Comparison of ENCODE assay signal across 23 mouse cellular contexts in the genomic region with DNA sequence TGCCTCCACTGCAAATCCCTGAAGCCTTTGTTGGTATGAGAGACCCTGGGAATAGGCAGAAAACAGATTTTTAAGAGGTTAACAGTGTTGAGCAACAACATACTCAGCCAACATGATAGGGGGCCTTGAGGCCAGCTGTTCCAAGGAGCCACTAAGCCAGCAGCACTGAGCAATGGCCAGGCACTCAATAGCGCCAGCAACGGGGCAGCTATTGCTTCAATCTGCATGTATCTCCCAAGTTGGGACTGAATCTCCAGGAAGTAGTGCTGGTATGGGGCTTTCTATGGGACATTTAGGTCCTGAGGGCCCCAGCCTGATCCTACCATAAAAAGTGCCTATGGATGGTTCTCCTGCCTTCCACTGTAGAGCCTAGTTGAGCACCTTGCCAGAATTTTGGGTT. TPM values are rescaled to one million over a fixed set of nuclear protein-coding genes. Genes with fewer than 3 reads are reported as not detected.
A peak's percentile ranks its signal among the peaks of the same experiment; 100 is the strongest.
DNase-seq lines count a peak whose midpoint lies in the region; ATAC-seq and TF ChIP-seq lines count a peak whose summit lies in the region.
"Had no signal": no experiment of that assay in that cellular context is flagged by ENCODE, and none has a peak within 500 bp of the region (broad histone marks: within the 10 kb centered on the region; RNA-seq: fewer than 3 reads in every experiment).

No protein-coding gene starts in this region.

- H3K4me3 ChIP-seq in cerebellum, adult 2 months (replicated peaks; ENCODE audit: insufficient read depth, low read depth, low read length): no peak overlapping the region
- no peak overlapping the region for H3K4me3 ChIP-seq in heart, adult 2 months
- H3K4me3 ChIP-seq in left cerebral cortex, adult 2 months: no peak overlapping the region
- H3K4me3 ChIP-seq in heart, embryonic 16.5 days (ENCODE audit: low read length): no peak overlapping the region
- H3K4me3 ChIP-seq: embryonic facial prominence, embryonic 13.5 days; hindbrain, embryonic 15.5 days; intestine, embryonic 15.5 days; limb, embryonic 12.5 days; liver, embryonic 12.5 days; megakaryocyte, embryonic 14.5 days; neural tube, embryonic 12.5 days had no signal

- WGBS in cerebellum, adult 2 months: 42% methylated on average over 2 of the region's 2 CpGs
- WGBS in heart, adult 2 months: 69% methylated on average over 2 of the region's 2 CpGs
- WGBS in heart, embryonic 16.5 days: 90% methylated on average over 2 of the region's 2 CpGs

- TF ChIP-seq CTCF in cerebellum, adult 2 months (IDR thresholded peaks at IDR 0.05; ENCODE audit: borderline replicate concordance, insufficient read depth, low read depth, low read length): no peak
- TF ChIP-seq CTCF in heart, adult 2 months (IDR thresholded peaks at IDR 0.05): no peak
- no peak for TF ChIP-seq CTCF in left cerebral cortex, adult 2 months (IDR thresholded peaks at IDR 0.05)

- H3K4me2 ChIP-seq in heart, embryonic 16.5 days (ENCODE audit: low read depth, low read length): peak overlapping the region; percentile 60; the same call in 1 of the 2 replicates
- H3K4me2 ChIP-seq: embryonic facial prominence, embryonic 13.5 days; intestine, embryonic 15.5 days; limb, embryonic 12.5 days; liver, embryonic 12.5 days; neural tube, embryonic 12.5 days had no signal

- H3K4me1 ChIP-seq in cerebellum, adult 2 months (ENCODE audit: control insufficient read depth, insufficient read depth, low read length): peaks cover 29% of the 10 kb centered on the region
- peaks cover 15% of the 10 kb centered on the region for H3K4me1 ChIP-seq in heart, adult 2 months (ENCODE audit: control insufficient read depth, insufficient read depth, low read length)
- peaks cover 42% of the 10 kb centered on the region for H3K4me1 ChIP-seq in heart, embryonic 16.5 days (ENCODE audit: control insufficient read depth, insufficient read depth, low read length)
- H3K4me1 ChIP-seq: liver, embryonic 12.5 days had no signal

- peak overlapping the region; percentile 100 for H3K27ac ChIP-seq in cerebellum, adult 2 months (ENCODE audit: insufficient read depth, low read length)
- H3K27ac ChIP-seq in heart, adult 2 months: peak overlapping the region; percentile 96
- peak overlapping the region; percentile 99 for H3K27ac ChIP-seq in left cerebral cortex, adult 2 months
- peak overlapping the region; percentile 93 for H3K27ac ChIP-seq in heart, embryonic 16.5 days (ENCODE audit: low read length)
- H3K27ac ChIP-seq: embryonic facial prominence, embryonic 13.5 days; intestine, embryonic 15.5 days; limb, embryonic 12.5 days; liver, embryonic 12.5 days; neural tube, embryonic 12.5 days had no signal

- no peaks in the 10 kb centered on the region for H3K9me3 ChIP-seq in heart, embryonic 16.5 days (replicated peaks; ENCODE audit: control insufficient read depth, low read length)
- H3K9me3 ChIP-seq: embryonic facial prominence, embryonic 13.5 days; hindbrain, embryonic 15.5 days; intestine, embryonic 15.5 days; liver, embryonic 12.5 days; neural tube, embryonic 12.5 days had no signal

- DNase-seq in cerebellum, adult 2 months: peak; percentile 26 to 45
- DNase-seq in heart, adult 2 months: peak; percentile 61 to 65
- no peak for DNase-seq in heart, postnatal 14 days
- DNase-seq in left cerebral cortex, adult 2 months (ENCODE audit: extremely low spot score in 1 of 2, low spot score in 2 of 2): no peak
- no peak for DNase-seq in left cerebral cortex, postnatal 4 days
- no peak for DNase-seq in ovary, postnatal 36 days (ENCODE audit: low spot score)
- DNase-seq: B cell, adult 2 months; kidney, postnatal 36 days; lung, adult 2 months; thymus, postnatal 25 days had no signal

- no peak for TF ChIP-seq POLR2A in cerebellum, adult 2 months (IDR thresholded peaks at IDR 0.05; ENCODE audit: borderline replicate concordance, insufficient read depth, low read length)
- TF ChIP-seq POLR2A in heart, adult 2 months (IDR thresholded peaks at IDR 0.05; ENCODE audit: insufficient read depth, low read depth, low read length): no peak

- H3K27me3 ChIP-seq in cerebellum, adult 2 months (ENCODE audit: control insufficient read depth, insufficient read depth, low read length): no peaks in the 10 kb centered on the region
- peaks cover 3% of the 10 kb centered on the region; the same call in 1 of the 2 replicates for H3K27me3 ChIP-seq in heart, adult 2 months (ENCODE audit: control insufficient read depth, insufficient read depth, low read length)
- H3K27me3 ChIP-seq in heart, embryonic 16.5 days (ENCODE audit: control insufficient read depth, insufficient read depth, low read length): peaks cover 15% of the 10 kb centered on the region
- H3K27me3 ChIP-seq: hindbrain, embryonic 15.5 days had no signal

- TF ChIP-seq EP300 in heart, adult 2 months (IDR thresholded peaks at IDR 0.05; ENCODE audit: insufficient read depth, low read depth, low read length): no peak

- no peak for ATAC-seq in cerebellum, adult (ENCODE audit: insufficient number of reproducible peaks, low FRiP score, low TSS enrichment)
- ATAC-seq in heart, embryonic 16.5 days (replicated peaks; ENCODE audit: extremely low read depth, insufficient read depth, low FRiP score): no peak
- ATAC-seq: intestine, embryonic 15.5 days; liver, embryonic 12.5 days had no signal

- H3K36me3 ChIP-seq in heart, adult 2 months (ENCODE audit: control insufficient read depth, insufficient read depth, low read length): no peaks in the 10 kb centered on the region
- no peaks in the 10 kb centered on the region for H3K36me3 ChIP-seq in heart, embryonic 16.5 days (ENCODE audit: control insufficient read depth, insufficient read depth)
- H3K36me3 ChIP-seq: embryonic facial prominence, embryonic 13.5 days; intestine, embryonic 15.5 days; limb, embryonic 12.5 days; liver, embryonic 12.5 days; neural tube, embryonic 12.5 days had no signal

- H3K79me2 ChIP-seq in heart, adult 2 months (replicated peaks; ENCODE audit: control insufficient read depth, insufficient read depth, low read length): no peaks in the 10 kb centered on the region

- H3K9ac ChIP-seq in heart, adult 2 months (ENCODE audit: low read depth, low read length): no peak overlapping the region
- H3K9ac ChIP-seq in heart, embryonic 16.5 days (ENCODE audit: low read length): peak overlapping the region; percentile 65; the same call in 1 of the 2 replicates
- H3K9ac ChIP-seq: embryonic facial prominence, embryonic 13.5 days; hindbrain, embryonic 15.5 days; intestine, embryonic 15.5 days; limb, embryonic 12.5 days; liver, embryonic 12.5 days; neural tube, embryonic 12.5 days had no signal

- intact Hi-C loops in heart, adult 2 months (cut with DNase I): loop anchor here (10.0 kb wide), 1 partner anchor 436 kb away; the partner anchor contains the start of genes Prpf6, Samd10 and Zfp512b
- intact Hi-C loops in heart, postnatal 14 days (cut with DNase I): no loop called here
- intact Hi-C loops in left cerebral cortex, adult 2 months (cut with DNase I): no loop called here
- intact Hi-C loops in left cerebral cortex, postnatal 4 days (cut with DNase I): no loop called here

RNA-seq across cellular contexts. Expression of gene Eef1a2, which starts 1.7 kb away (rescaled TPM):
- 1,226 and 1,413 TPM in 2 replicates for polyA plus RNA-seq in cerebellum, adult 2 months (2012; rRNA removed)
- total RNA-seq in heart, adult 2 months (2021): 1,000 to 10,000 TPM; 1,434 to 1,646 TPM
- polyA plus RNA-seq in heart, adult 2 months (2012; rRNA removed): 1,031 and 1,150 TPM in 2 replicates
- 1,000 to 10,000 TPM in 1 of 2 experiments, 100 to 1,000 TPM in 1; 981 to 1,021 TPM for total RNA-seq in heart, postnatal 14 days (2021)
- total RNA-seq in left cerebral cortex, adult 2 months (2021): 1,000 to 10,000 TPM; 1,380 to 1,388 TPM
- 100 to 1,000 TPM; 399 to 423 TPM for total RNA-seq in left cerebral cortex, postnatal 4 days (2021)
- 7.1 and 12.4 TPM in 2 replicates for polyA plus RNA-seq in heart, embryonic 16.5 days (2015; fragmentation: Nextera tagmentation; extraction: Ambion mirVana)
- total RNA-seq: granulocyte monocyte progenitor cell, adult 5-6 weeks had no signal
- polyA plus RNA-seq: kidney, embryonic 14.5 days; liver, embryonic 12.5 days had no signal

RNA-seq across cellular contexts. Expression of gene Kcnq2, which starts 23.4 kb away (rescaled TPM):
- polyA plus RNA-seq in cerebellum, adult 2 months (2012; rRNA removed): 115 and 125 TPM in 2 replicates
- under 1 TPM in 1 of 2 experiments, not detected in 1; 0.05 TPM for total RNA-seq in heart, adult 2 months (2021)
- polyA plus RNA-seq in heart, adult 2 months (2012; rRNA removed): 0.23 TPM in 2 replicates
- under 1 TPM in 1 of 2 experiments, not detected in 1; 0.22 TPM for total RNA-seq in heart, postnatal 14 days (2021)
- total RNA-seq in left cerebral cortex, adult 2 months (2021): 100 to 1,000 TPM; 275 to 280 TPM
- 100 to 1,000 TPM; 191 to 195 TPM for total RNA-seq in left cerebral cortex, postnatal 4 days (2021)
- 0.07 and 0.11 TPM in 2 replicates for polyA plus RNA-seq in heart, embryonic 16.5 days (2015; fragmentation: Nextera tagmentation; extraction: Ambion mirVana)
- total RNA-seq: granulocyte monocyte progenitor cell, adult 5-6 weeks had no signal
- polyA plus RNA-seq: kidney, embryonic 14.5 days had no signal

RNA-seq across cellular contexts. Expression of gene Ppdpf, which starts 28.6 kb away (rescaled TPM):
- 110 and 111 TPM in 2 replicates for polyA plus RNA-seq in cerebellum, adult 2 months (2012; rRNA removed)
- total RNA-seq in heart, adult 2 months (2021): 10 to 100 TPM; 47.5 to 57.7 TPM
- 81.2 and 82.4 TPM in 2 replicates for polyA plus RNA-seq in heart, adult 2 months (2012; rRNA removed)
- 10 to 100 TPM; 45.2 to 49.2 TPM for total RNA-seq in heart, postnatal 14 days (2021)
- 10 to 100 TPM; 72.8 to 77.8 TPM for total RNA-seq in left cerebral cortex, adult 2 months (2021)
- total RNA-seq in left cerebral cortex, postnatal 4 days (2021): 100 to 1,000 TPM; 132 to 140 TPM
- polyA plus RNA-seq in heart, embryonic 16.5 days (2015; fragmentation: Nextera tagmentation; extraction: Ambion mirVana): 135 and 154 TPM in 2 replicates

RNA-seq across cellular contexts. Expression of gene Ptk6, which starts 44.1 kb away (rescaled TPM):
- 0.03 and 0.07 TPM in 2 replicates for polyA plus RNA-seq in cerebellum, adult 2 months (2012; rRNA removed)
- total RNA-seq in heart, adult 2 months (2021): under 1 TPM in 1 of 2 experiments, not detected in 1; 0.07 TPM
- 0.03 TPM in 1 of 2 replicates, not detected in the other for polyA plus RNA-seq in heart, adult 2 months (2012; rRNA removed)
- not detected for total RNA-seq in heart, postnatal 14 days (2021)
- under 1 TPM in 1 of 2 experiments, not detected in 1; 0.11 TPM for total RNA-seq in left cerebral cortex, adult 2 months (2021)
- total RNA-seq in left cerebral cortex, postnatal 4 days (2021): not detected
- polyA plus RNA-seq in heart, embryonic 16.5 days (2015; fragmentation: Nextera tagmentation; extraction: Ambion mirVana): 0.07 TPM in 1 of 2 replicates, not detected in the other
- total RNA-seq: gastrocnemius, adult 18-20 months; granulocyte monocyte progenitor cell, adult 5-6 weeks; layer of hippocampus, postnatal 10 days had no signal
- polyA plus RNA-seq: embryonic facial prominence, embryonic 13.5 days; hindbrain, embryonic 15.5 days; kidney, embryonic 14.5 days; limb, embryonic 12.5 days; neural tube, embryonic 12.5 days had no signal

RNA-seq across cellular contexts. Expression of gene Srms, which starts 54.5 kb away (rescaled TPM):
- polyA plus RNA-seq in cerebellum, adult 2 months (2012; rRNA removed): 0.41 and 0.46 TPM in 2 replicates
- under 1 TPM; 0.44 to 0.59 TPM for total RNA-seq in heart, adult 2 months (2021)
- 0.59 and 1.3 TPM in 2 replicates for polyA plus RNA-seq in heart, adult 2 months (2012; rRNA removed)
- under 1 TPM; 0.17 to 0.61 TPM for total RNA-seq in heart, postnatal 14 days (2021)
- under 1 TPM; 0.25 to 0.26 TPM for total RNA-seq in left cerebral cortex, adult 2 months (2021)
- total RNA-seq in left cerebral cortex, postnatal 4 days (2021): under 1 TPM in 1 of 2 experiments, not detected in 1; 0.18 TPM
- polyA plus RNA-seq in heart, embryonic 16.5 days (2015; fragmentation: Nextera tagmentation; extraction: Ambion mirVana): 0.05 and 0.27 TPM in 2 replicates
- total RNA-seq: granulocyte monocyte progenitor cell, adult 5-6 weeks had no signal
- polyA plus RNA-seq: embryonic facial prominence, embryonic 13.5 days had no signal

Comparison
In these comparisons a context has a peak if more than half of its experiments do, and no peak if none do; other contexts are left out.
1. DNase-seq: peak in cerebellum, adult 2 months (2 of 2) and heart, adult 2 months (2 of 2); none in heart, postnatal 14 days (0 of 2), left cerebral cortex, adult 2 months (0 of 2), left cerebral cortex, postnatal 4 days (single experiment) and ovary, postnatal 36 days (single experiment).
2. RNA of gene Kcnq2, which starts 23.4 kb away (total RNA-seq): 275 to 280 TPM in left cerebral cortex, adult 2 months and 191 to 195 TPM in left cerebral cortex, postnatal 4 days; 0.22 TPM in heart, postnatal 14 days and 0.05 TPM in heart, adult 2 months; every median in the first group is over 100 times any median in the second.
3. Peak in every context shown above with its lines, with median percentiles within 50 percentile points of each other: H3K27ac ChIP-seq.